In the genomic region with DNA sequence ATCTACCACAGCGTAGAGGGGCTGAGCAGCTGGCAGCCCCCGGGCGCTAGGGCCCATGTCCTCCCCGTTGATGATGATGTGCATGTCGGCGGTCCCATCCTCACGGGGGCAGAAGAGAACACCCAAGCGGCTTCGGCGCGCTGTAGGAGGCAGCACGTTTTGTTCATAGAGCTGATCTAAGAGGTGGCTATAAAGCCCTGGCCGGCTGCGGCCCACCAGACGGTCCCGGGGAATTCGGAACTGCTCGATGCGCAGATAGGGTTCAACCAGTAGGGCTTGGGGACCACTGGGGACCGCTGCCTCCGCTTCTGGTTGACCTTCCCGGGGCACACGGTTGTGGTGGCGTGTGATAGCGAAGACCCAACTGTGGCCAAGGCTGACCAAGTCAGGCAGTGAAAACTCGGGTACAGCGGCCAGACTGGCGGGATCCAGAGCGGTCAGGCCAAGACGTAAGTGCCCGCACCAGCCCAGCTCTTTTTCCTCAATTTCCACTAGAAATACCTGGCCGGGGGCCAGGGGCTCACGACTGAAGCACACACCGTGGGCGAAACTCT, we compare ENCODE assay signal across 8 mouse cellular contexts. TPM values are rescaled to one million over a fixed set of nuclear protein-coding genes. Genes with fewer than 3 reads are reported as not detected.
DNase-seq lines count a peak whose midpoint lies in the region; ATAC-seq and TF ChIP-seq lines count a peak whose summit lies in the region.

A gene (plus strand): TSS at position 126 of the 554 bp plus-strand sequence.

- peaks cover 9% of the 10 kb centered on the region for H3K4me1 ChIP-seq in bone marrow macrophage, adult 2 months (ENCODE audit: control insufficient read depth, insufficient read depth, low read length)
- peaks cover 30% of the 10 kb centered on the region for H3K4me1 ChIP-seq in heart, embryonic 10.5 days
- peaks cover 11% of the 10 kb centered on the region for H3K4me1 ChIP-seq in kidney, embryonic 14.5 days (ENCODE audit: control insufficient read depth, insufficient read depth, low read length)
- peaks cover 22% of the 10 kb centered on the region for H3K4me1 ChIP-seq in limb, embryonic 15.5 days
- H3K4me1 ChIP-seq in midbrain, postnatal 0 days (ENCODE audit: insufficient read depth, low read length): peaks cover 10% of the 10 kb centered on the region

- no peak for TF ChIP-seq CTCF in bone marrow macrophage, adult 2 months (IDR thresholded peaks at IDR 0.05; ENCODE audit: low read depth, low read length)
- TF ChIP-seq CTCF in midbrain, postnatal 0 days (IDR thresholded peaks at IDR 0.05): peak; percentile 71

- no peak for TF ChIP-seq POLR2A in bone marrow macrophage, adult 2 months (IDR thresholded peaks at IDR 0.05; ENCODE audit: borderline replicate concordance, low read depth, low read length)

- H3K4me3 ChIP-seq in bone marrow macrophage, adult 2 months (ENCODE audit: insufficient read depth, low read length): peak within 1 kb of the TSS; percentile 90
- peak within 1 kb of the TSS; percentile 83 for H3K4me3 ChIP-seq in heart, embryonic 10.5 days
- H3K4me3 ChIP-seq in kidney, embryonic 14.5 days (ENCODE audit: low read length): peak within 1 kb of the TSS; percentile 63
- H3K4me3 ChIP-seq in limb, embryonic 15.5 days: peak within 1 kb of the TSS; percentile 75
- H3K4me3 ChIP-seq in midbrain, postnatal 0 days (ENCODE audit: low read depth, low read length): peak within 1 kb of the TSS; percentile 60

- peak within 1 kb of the TSS; percentile 63 for H3K9ac ChIP-seq in kidney, embryonic 14.5 days (ENCODE audit: low read depth, low read length)
- H3K9ac ChIP-seq in limb, embryonic 15.5 days: peak within 1 kb of the TSS; percentile 82
- peak within 1 kb of the TSS; percentile 63 for H3K9ac ChIP-seq in midbrain, postnatal 0 days (replicated peaks; ENCODE audit: low read length, poor library complexity, severe bottlenecking)

- peak within 1 kb of the TSS; percentile 95 for H3K4me2 ChIP-seq in kidney, embryonic 14.5 days (replicated peaks; ENCODE audit: low read depth, low read length)
- peak within 1 kb of the TSS; percentile 98 for H3K4me2 ChIP-seq in limb, embryonic 15.5 days
- peak within 1 kb of the TSS; percentile 99 for H3K4me2 ChIP-seq in midbrain, postnatal 0 days (ENCODE audit: low read depth, low read length, poor library complexity, severe bottlenecking)

- H3K27ac ChIP-seq in bone marrow macrophage, adult 2 months (ENCODE audit: insufficient read depth, low read depth, low read length): peak within 1 kb of the TSS; percentile 98
- H3K27ac ChIP-seq in heart, embryonic 10.5 days: peak within 1 kb of the TSS; percentile 96
- peak within 1 kb of the TSS; percentile 83 for H3K27ac ChIP-seq in kidney, embryonic 14.5 days (ENCODE audit: low read depth, low read length)
- H3K27ac ChIP-seq in limb, embryonic 15.5 days: peak within 1 kb of the TSS; percentile 89
- H3K27ac ChIP-seq in midbrain, postnatal 0 days (ENCODE audit: low read depth, low read length): peak within 1 kb of the TSS; percentile 77

- H3K9me3 ChIP-seq in heart, embryonic 10.5 days: no peaks in the 10 kb centered on the region
- no peaks in the 10 kb centered on the region for H3K9me3 ChIP-seq in kidney, embryonic 14.5 days (ENCODE audit: control insufficient read depth, low read length)
- no peaks in the 10 kb centered on the region for H3K9me3 ChIP-seq in limb, embryonic 15.5 days
- no peaks in the 10 kb centered on the region for H3K9me3 ChIP-seq in midbrain, postnatal 0 days (ENCODE audit: low read length)

- H3K27me3 ChIP-seq in heart, embryonic 10.5 days (ENCODE audit: insufficient read depth, poor library complexity, severe bottlenecking): no peaks in the 10 kb centered on the region
- H3K27me3 ChIP-seq in kidney, embryonic 14.5 days (ENCODE audit: control insufficient read depth, insufficient read depth, low read length): no peaks in the 10 kb centered on the region
- no peaks in the 10 kb centered on the region for H3K27me3 ChIP-seq in limb, embryonic 15.5 days
- H3K27me3 ChIP-seq in midbrain, postnatal 0 days (ENCODE audit: insufficient read depth, low read length): no peaks in the 10 kb centered on the region

- DNase-seq in B cell, adult 2 months: peak; percentile 83 to 85
- peak; percentile 93 for DNase-seq in heart, embryonic 10.5 days (ENCODE audit: low spot score)
- DNase-seq in midbrain, postnatal 0 days (ENCODE audit: low spot score): peak; percentile 81
- DNase-seq in spleen, postnatal 10 days (ENCODE audit: low spot score in 2 of 2): peak; percentile 68 to 84

- peaks cover 38% of the 10 kb centered on the region for H3K36me3 ChIP-seq in heart, embryonic 10.5 days
- peaks cover 23% of the 10 kb centered on the region for H3K36me3 ChIP-seq in kidney, embryonic 14.5 days (ENCODE audit: control insufficient read depth, insufficient read depth, low read length)
- H3K36me3 ChIP-seq in limb, embryonic 15.5 days: peaks cover 25% of the 10 kb centered on the region
- peaks cover 4% of the 10 kb centered on the region; the same call in 1 of the 2 replicates for H3K36me3 ChIP-seq in midbrain, postnatal 0 days (ENCODE audit: insufficient read depth, low read length)

- ATAC-seq in erythroblast, adult 5-6 weeks (replicated peaks; ENCODE audit: low FRiP score, poor library complexity, severe bottlenecking): peak; percentile 75
- peak; percentile 75 for ATAC-seq in kidney, embryonic 14.5 days (ENCODE audit: low FRiP score, low TSS enrichment)
- ATAC-seq in limb, embryonic 15.5 days (ENCODE audit: insufficient number of reproducible peaks, low FRiP score, low TSS enrichment, low read depth): peak; percentile 37
- peak; percentile 59 for ATAC-seq in midbrain, postnatal 0 days (ENCODE audit: low FRiP score)

- WGBS in heart, embryonic 10.5 days: under 1% methylated on average over 35 of the region's 35 CpGs
- WGBS in kidney, embryonic 14.5 days: under 1% methylated on average over 35 of the region's 35 CpGs
- WGBS in limb, embryonic 15.5 days: under 1% methylated on average over 35 of the region's 35 CpGs
- under 1% methylated on average over 35 of the region's 35 CpGs for WGBS in midbrain, postnatal 0 days

RNA-seq across cellular contexts. Expression of the gene that starts here (rescaled TPM):
- 632 and 760 TPM in 2 replicates for polyA plus RNA-seq in bone marrow macrophage, adult 2 months (2012; ENCODE audit: insufficient read depth, insufficient read length, missing spikeins)
- total RNA-seq in erythroblast, adult 5-6 weeks (2015; ENCODE audit: low replicate concordance): 26.8 and 36.1 TPM in 2 replicates
- 33.5 and 39.9 TPM in 2 replicates for total RNA-seq in erythroblast, adult 5-6 weeks (2017; ENCODE audit: low replicate concordance)
- polyA plus RNA-seq in heart, embryonic 10.5 days (2016; fragmentation: Nextera tagmentation; extraction: Ambion mirVana): 138 and 149 TPM in 2 replicates
- 122 and 135 TPM in 2 replicates for polyA plus RNA-seq in kidney, embryonic 14.5 days (2014; fragmentation: Nextera tagmentation; extraction: Ambion mirVana)
- 178 and 187 TPM in 2 replicates for polyA plus RNA-seq in limb, embryonic 15.5 days (2015; fragmentation: Nextera tagmentation; extraction: Ambion mirVana)
- total RNA-seq in midbrain, postnatal 0 days (2014; rRNA removed): 110 and 112 TPM in 2 replicates
- polyA plus RNA-seq in midbrain, postnatal 0 days (2015; fragmentation: Nextera tagmentation; extraction: Ambion mirVana): 101 and 102 TPM in 2 replicates

Comparison
In these comparisons a context has a peak if more than half of its experiments do, and no peak if none do; other contexts are left out.
1. Peak in every context shown above with its lines: DNase-seq, ATAC-seq, H3K4me3 ChIP-seq and H3K27ac ChIP-seq.